Comparison of ENCODE assay signal across 7 mouse cellular contexts in the genomic region with DNA sequence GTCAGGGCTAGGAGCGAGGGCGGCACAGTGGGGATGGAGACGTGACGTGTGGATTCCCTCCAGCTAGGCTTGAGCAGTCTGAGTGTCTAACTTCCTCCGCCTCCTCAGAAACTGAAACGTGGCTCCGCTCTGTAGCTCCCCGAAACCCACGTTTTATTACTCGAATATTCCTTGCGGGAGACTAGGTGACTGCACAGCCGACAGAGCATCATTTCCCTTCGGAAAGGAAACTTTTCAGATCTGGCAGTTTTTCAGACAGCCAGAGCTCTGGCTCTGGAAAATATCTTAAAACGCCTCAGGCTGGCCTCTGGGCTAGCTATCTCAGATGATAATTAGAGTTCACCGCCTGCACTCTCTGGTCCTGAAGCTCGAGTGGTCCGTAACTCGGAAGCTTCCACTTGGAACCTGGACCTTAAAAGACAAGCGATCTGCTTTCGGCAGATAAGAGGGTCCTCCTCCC. TPM values are rescaled to one million over a fixed set of nuclear protein-coding genes. Genes with fewer than 3 reads are reported as not detected.
DNase-seq lines count a peak whose midpoint lies in the region; ATAC-seq and TF ChIP-seq lines count a peak whose summit lies in the region.

No protein-coding gene starts in this region.

- no peak for TF ChIP-seq POLR2A in thymus, adult 2 months (IDR thresholded peaks at IDR 0.05; ENCODE audit: control insufficient read depth, extremely low read depth, insufficient read depth, low read length, poor library complexity)

- 2% methylated on average over 20 of the region's 20 CpGs for WGBS in thymus, adult 2 months
- under 1% methylated on average over 20 of the region's 20 CpGs for WGBS in heart, embryonic 15.5 days

- no peak for DNase-seq in thymus, adult 2 months
- DNase-seq in thymus, postnatal 36 days, result no peak
- DNase-seq in left cerebral cortex, postnatal 36 days (ENCODE audit: low spot score in 2 of 2), result peak; percentile 29 to 32
- peak; percentile 58 for DNase-seq in neural tube, embryonic 10.5 days (ENCODE audit: extremely low spot score, low spot score)

- peak overlapping the region; percentile 34; the same call in 1 of the 2 replicates for H3K9ac ChIP-seq in heart, embryonic 15.5 days

- peaks cover 13% of the 10 kb centered on the region for H3K4me1 ChIP-seq in thymus, adult 2 months (replicated peaks; ENCODE audit: control insufficient read depth, insufficient read depth, low read length)
- peaks cover 13% of the 10 kb centered on the region for H3K4me1 ChIP-seq in heart, embryonic 15.5 days (replicated peaks)

- no peaks in the 10 kb centered on the region for H3K27me3 ChIP-seq in thymus, adult 2 months (ENCODE audit: control insufficient read depth, insufficient read depth, low read length)
- H3K27me3 ChIP-seq in heart, embryonic 15.5 days, result peaks cover 38% of the 10 kb centered on the region

- H3K4me2 ChIP-seq in heart, embryonic 15.5 days, result peak overlapping the region; percentile 86

- ATAC-seq in common myeloid progenitor, adult 5-6 weeks (replicated peaks; ENCODE audit: low read depth, poor library complexity, severe bottlenecking), result peak; percentile 74
- ATAC-seq in heart, embryonic 15.5 days (replicated peaks; ENCODE audit: insufficient number of reproducible peaks, insufficient read depth, low FRiP score, low read depth), result no peak
- ATAC-seq in erythroid progenitor cell, adult 5-6 weeks (replicated peaks; ENCODE audit: low FRiP score, poor library complexity, severe bottlenecking), result no peak

- intact Hi-C loops in left cerebral cortex, postnatal 36 days (cut with DNase I), result no loop called here

- no peaks in the 10 kb centered on the region for H3K9me3 ChIP-seq in heart, embryonic 15.5 days (replicated peaks)

- TF ChIP-seq CTCF in thymus, adult 2 months (IDR thresholded peaks at IDR 0.05; ENCODE audit: borderline replicate concordance, control insufficient read depth, extremely low read depth, insufficient read depth, low read length, poor library complexity), result no peak

- no peak overlapping the region for H3K27ac ChIP-seq in thymus, adult 2 months (ENCODE audit: control insufficient read depth, insufficient read depth, low read length)
- H3K27ac ChIP-seq in heart, embryonic 15.5 days, result no peak overlapping the region

- no peaks in the 10 kb centered on the region for H3K36me3 ChIP-seq in thymus, adult 2 months (ENCODE audit: control insufficient read depth, insufficient read depth, low read length)
- no peaks in the 10 kb centered on the region for H3K36me3 ChIP-seq in heart, embryonic 15.5 days

- H3K4me3 ChIP-seq in thymus, adult 2 months (ENCODE audit: control insufficient read depth, insufficient read depth, low read length), result peak overlapping the region; percentile 36
- H3K4me3 ChIP-seq in heart, embryonic 15.5 days, result peak overlapping the region; percentile 51

RNA-seq across cellular contexts. Expression of a gene that starts 0.9 kb away (rescaled TPM):
- polyA plus RNA-seq in thymus, adult 2 months (2012; rRNA removed), result 1.9 and 3.1 TPM in 2 replicates
- 0.78 and 2.7 TPM in 2 replicates for total RNA-seq in common myeloid progenitor, adult 5-6 weeks (2017)
- 3.3 and 6.7 TPM in 2 replicates for polyA plus RNA-seq in heart, embryonic 15.5 days (2015; fragmentation: Nextera tagmentation; extraction: Ambion mirVana)
- 10 to 100 TPM; 81.0 to 83.1 TPM for total RNA-seq in left cerebral cortex, postnatal 36 days (2021)
- not detected in 2 replicates for total RNA-seq in erythroid progenitor cell, adult 5-6 weeks (2015; ENCODE audit: low replicate concordance)
- 1.9 TPM in 1 of 2 replicates, not detected in the other for total RNA-seq in erythroid progenitor cell, adult 5-6 weeks (2017; ENCODE audit: low replicate concordance)

RNA-seq across cellular contexts. Expression of a gene that starts 40.3 kb away (rescaled TPM):
- polyA plus RNA-seq in thymus, adult 2 months (2012; rRNA removed), result 261 and 279 TPM in 2 replicates
- total RNA-seq in common myeloid progenitor, adult 5-6 weeks (2017), result 79.5 and 86.6 TPM in 2 replicates
- polyA plus RNA-seq in heart, embryonic 15.5 days (2015; fragmentation: Nextera tagmentation; extraction: Ambion mirVana), result 3.1 and 10.7 TPM in 2 replicates
- total RNA-seq in left cerebral cortex, postnatal 36 days (2021), result 1 to 10 TPM; 2.0 to 4.3 TPM
- total RNA-seq in erythroid progenitor cell, adult 5-6 weeks (2015; ENCODE audit: low replicate concordance), result 15.5 and 37.5 TPM in 2 replicates
- 25.4 and 29.3 TPM in 2 replicates for total RNA-seq in erythroid progenitor cell, adult 5-6 weeks (2017; ENCODE audit: low replicate concordance)

Comparison
In these comparisons a context has a peak if more than half of its experiments do, and no peak if none do; other contexts are left out.
1. DNase-seq: peak in left cerebral cortex, postnatal 36 days (2 of 2) and neural tube, embryonic 10.5 days (single experiment); none in thymus, adult 2 months (single experiment) and thymus, postnatal 36 days (0 of 2).
2. RNA of a gene that starts 0.9 kb away (total RNA-seq): 81.0 to 83.1 TPM in left cerebral cortex, postnatal 36 days; 0.78 to 2.7 TPM in common myeloid progenitor, adult 5-6 weeks and 1.9 TPM in erythroid progenitor cell, adult 5-6 weeks; every median in the first group is over 10 times any median in the second.